Mouse (Mus musculus) cerebellum, adult 9-11 months (tissue): Measurements from ENCODE around the gene Akt2.

ENCODE experiments used
- DNase-seq: peaks from one replicate; pipeline ENCODE4 v3.0.0; 2022

Gene Akt2

GRCm38 (mm10) chr7:27673575-27674131 is 82.3 kb downstream of the Akt2 start:
- DNase-seq, result peak; percentile 79

GRCm38 (mm10) chr7:27674195-27674521 is 82.8 kb downstream of the Akt2 start:
- DNase-seq, result no peak

GRCm38 (mm10) chr7:27674522-27675221 is 83.3 kb downstream of the Akt2 start, which contains the start of gene Map3k10:
Gene Map3k10 (minus strand): TSS chr7:27674598.
- peak; percentile 95 for DNase-seq

- DNase-seq, result peak; percentile 55
These were observed 83.9 kb downstream of the Akt2 start for GRCm38 (mm10) chr7:27675222-27675612.

GRCm38 (mm10) chr7:27683218-27683617 is 91.9 kb downstream of the Akt2 start:
- no peak for DNase-seq

GRCm38 (mm10) chr7:27685220-27685619 is 93.9 kb downstream of the Akt2 start:
- DNase-seq, result peak; percentile 34

GRCm38 (mm10) chr7:27685681-27686080 is 94.3 kb downstream of the Akt2 start:
- peak; percentile 42 for DNase-seq

GRCm38 (mm10) chr7:27687043-27687442 is 95.7 kb downstream of the Akt2 start:
- no peak for DNase-seq

GRCm38 (mm10) chr7:27687836-27688235 is 96.5 kb downstream of the Akt2 start:
- DNase-seq, result no peak

- DNase-seq, result peak; percentile 22
These were observed 97.0 kb downstream of the Akt2 start for GRCm38 (mm10) chr7:27688246-27688788.

GRCm38 (mm10) chr7:27688815-27689612 is 97.7 kb downstream of the Akt2 start, which contains the start of gene Zfp607b:
Gene Zfp607b (plus strand): TSS chr7:27689340.
- DNase-seq, result peak; percentile 97
